Mouse (Mus musculus) embryonic facial prominence, embryonic 13.5 days (tissue): Measurements from ENCODE around the gene Chodl. TPM values are rescaled to one million over a fixed set of nuclear protein-coding genes. Genes with fewer than 3 reads are reported as not detected.

Experiments
- ATAC-seq: fragments of 200-750 bp; cut with Nextera tagmentation; 2 replicates; pipeline ENCODE4 v1.8.0; 2017; ENCODE audit warnings: low read depth; ENCODE audit not compliant: insufficient number of reproducible peaks, insufficient read depth, low FRiP score, low TSS enrichment
- H3K27ac ChIP-seq: fragments of 300-500 bp; sonication (generic); 2 replicates; pipeline ENCODE4 v1.5.1; 2015; ENCODE audit warnings: moderate library complexity, mild to moderate bottlenecking, inconsistent platforms
- H3K27me3 ChIP-seq: fragments of 300-500 bp; sonication (generic); 2 replicates; pipeline ENCODE4 v1.6.1; 2015; ENCODE audit warnings: mild to moderate bottlenecking, inconsistent platforms
- H3K36me3 ChIP-seq: fragments of 300-500 bp; sonication (generic); 2 replicates; pipeline ENCODE4 v1.6.1; 2015; ENCODE audit warnings: mild to moderate bottlenecking, inconsistent platforms
- H3K4me1 ChIP-seq: fragments of 300-500 bp; sonication (generic); 2 replicates; pipeline ENCODE4 v1.6.1; 2015; ENCODE audit warnings: inconsistent platforms
- H3K4me2 ChIP-seq: fragments of 300-500 bp; sonication (generic); 2 replicates; pipeline ENCODE4 v1.6.1; 2015; ENCODE audit warnings: moderate library complexity, mild to moderate bottlenecking, inconsistent platforms
- H3K4me3 ChIP-seq: fragments of 300-500 bp; sonication (generic); 2 replicates; pipeline ENCODE4 v1.5.1; 2015; ENCODE audit warnings: mild to moderate bottlenecking, inconsistent platforms
- H3K9ac ChIP-seq: fragments of 300-500 bp; sonication (generic); 2 replicates; pipeline ENCODE4 v1.6.1; 2015; ENCODE audit warnings: mild to moderate bottlenecking, inconsistent platforms
- H3K9me3 ChIP-seq: fragments of 300-500 bp; sonication (generic); 2 replicates; pipeline ENCODE4 v1.6.1; 2016; ENCODE audit warnings: inconsistent platforms
- whole genome bisulfite sequencing: fragments of 180-500 bp; shearing (Covaris S2); methylation state at CpG from one replicate; pipeline ENCODE4 v1.1.7; 2015; ENCODE audit warnings: mixed read lengths; 5-methylcytosine and 5-hydroxymethylcytosine counted together
- polyA plus RNA-seq: library from polyadenylated mRNA; unstranded; fragments of >200 nt; fragmentation: Nextera tagmentation; extraction: Ambion mirVana; gene quantifications from 2 replicates; pipeline ENCODE4 v1.2.1, GENCODE M21; 2015

Gene Chodl
- 26.0 and 31.5 TPM in 2 replicates for polyA plus RNA-seq

DNA sequence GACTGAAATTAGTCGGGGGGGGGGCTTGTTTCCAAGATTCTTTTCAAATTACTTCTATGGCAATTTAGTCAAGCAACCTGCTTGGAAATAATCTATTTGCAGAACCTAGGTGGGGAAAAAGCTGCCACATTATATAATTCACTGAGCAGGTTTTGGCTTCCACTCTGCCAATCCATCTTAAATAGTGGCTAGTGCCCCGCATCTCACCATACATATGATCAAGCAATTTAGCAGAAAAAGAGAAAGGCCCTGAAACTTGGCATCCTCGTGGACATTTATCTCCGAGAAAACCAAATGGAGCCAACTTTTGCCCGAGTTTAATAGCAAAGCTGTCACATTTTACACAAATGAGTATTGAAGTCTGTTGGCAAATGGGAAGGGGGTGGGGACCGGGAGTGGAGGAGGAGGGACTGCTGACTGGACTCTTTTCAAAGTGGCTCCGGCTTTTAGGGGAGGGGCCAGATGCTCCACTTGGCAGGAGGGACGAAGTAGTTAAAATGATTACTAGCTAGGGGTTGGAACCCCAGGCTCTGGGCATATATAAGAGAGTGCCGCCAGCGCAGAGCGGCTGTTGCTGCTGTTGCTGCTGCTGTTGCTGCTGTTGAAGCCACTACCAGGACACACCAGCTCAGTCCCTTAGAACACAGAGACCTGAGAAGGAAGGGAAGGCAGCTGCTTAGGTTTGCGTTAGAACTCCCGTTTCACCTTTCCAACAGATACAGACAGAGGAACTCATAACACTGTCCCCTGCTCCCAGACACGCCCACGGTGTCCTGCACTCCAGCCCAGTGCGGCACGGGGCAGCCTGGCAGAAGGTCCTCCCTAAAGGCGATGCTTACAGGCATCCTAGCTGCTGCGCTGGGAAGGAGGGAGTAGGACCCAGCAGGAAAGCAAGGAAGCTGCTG, at the start of gene Chodl:
Gene Chodl (plus strand): TSS at position 567 of the 905 bp plus-strand sequence.
- peak; percentile 48; the same call in 1 of the 2 replicates for ATAC-seq
- Histone ChIP-seq H3K4me1 (peaks cover 4% of the 10 kb centered on the region), H3K9ac (peak within 1 kb of the TSS; percentile 65), H3K27ac (no peak within 1 kb of the TSS), H3K36me3 (no peaks in the 10 kb centered on the region), H3K9me3 (no peaks in the 10 kb centered on the region), H3K4me3 (peak within 1 kb of the TSS; percentile 51), H3K4me2 (peak within 1 kb of the TSS; percentile 87), H3K27me3 (peaks cover 13% of the 10 kb centered on the region)
- 14% methylated on average over 19 of the region's 19 CpGs for WGBS

DNA sequence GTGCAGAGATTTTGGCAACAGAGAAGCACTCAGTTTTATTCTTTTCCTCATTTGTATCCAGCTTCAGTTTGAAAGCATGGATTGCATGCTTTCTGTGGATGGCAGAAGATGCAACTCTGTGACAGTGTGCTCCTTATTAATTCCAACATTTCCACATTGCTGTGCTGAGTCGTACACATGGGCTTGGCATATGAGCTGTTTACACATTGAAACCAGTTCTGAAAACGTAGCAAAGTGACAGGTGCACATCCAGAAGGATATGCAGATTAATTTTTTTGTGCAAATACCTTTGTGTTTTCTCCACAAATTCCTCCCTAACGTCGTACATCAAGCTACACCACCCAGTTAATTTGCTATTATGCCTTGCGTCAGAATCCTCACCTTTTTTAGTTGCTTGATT, 8.1 kb upstream of the Chodl start:
- Histone ChIP-seq H3K4me2 (no peak overlapping the region), H3K27me3 (no peaks in the 10 kb centered on the region), H3K4me1 (no peaks in the 10 kb centered on the region), H3K9me3 (no peaks in the 10 kb centered on the region), H3K4me3 (no peak overlapping the region), H3K27ac (no peak overlapping the region), H3K9ac (no peak overlapping the region), H3K36me3 (no peaks in the 10 kb centered on the region)
- ATAC-seq: no peak
- 77% methylated on average over 5 of the region's 5 CpGs for WGBS

DNA sequence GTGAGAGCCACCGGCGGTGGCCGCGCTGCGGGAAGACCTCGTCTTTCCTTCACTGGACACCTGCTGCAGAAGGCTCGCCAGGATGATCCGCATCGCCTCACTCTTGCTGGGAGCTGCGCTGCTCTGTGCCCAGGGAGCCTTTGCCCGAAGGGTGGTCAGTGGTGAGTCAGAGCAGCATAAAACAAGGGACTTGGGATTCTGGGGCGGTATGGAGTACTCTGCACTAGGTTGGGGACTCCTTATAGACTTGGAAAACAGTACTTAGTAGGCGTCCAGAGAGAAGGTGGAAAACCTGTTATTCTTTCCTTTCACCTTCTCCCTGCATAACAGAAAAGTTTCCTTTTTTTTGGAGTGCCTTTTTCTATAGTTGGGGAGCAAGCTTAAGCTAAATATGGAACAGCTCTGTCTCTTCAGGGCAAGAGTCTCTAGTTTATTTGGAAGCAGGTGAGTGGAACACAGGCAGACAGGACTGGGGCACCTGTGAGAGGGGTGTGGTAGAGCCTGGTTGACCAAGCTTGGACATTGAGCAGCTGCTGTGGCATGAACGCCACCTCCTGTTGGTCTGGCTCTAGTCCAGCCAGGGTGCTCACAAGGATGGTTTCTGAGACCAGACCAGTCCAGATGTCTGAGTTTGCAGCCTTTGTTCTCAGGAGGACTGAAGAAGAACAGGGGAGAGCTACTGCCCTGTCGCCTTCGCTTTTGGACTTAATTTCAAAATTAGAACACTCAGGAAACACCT, 708 bp downstream of the Chodl start:
- peak overlapping the region; percentile 51 for H3K4me3 ChIP-seq
- H3K27ac ChIP-seq: no peak overlapping the region
- no peaks in the 10 kb centered on the region for H3K36me3 ChIP-seq
- H3K9me3 ChIP-seq: no peaks in the 10 kb centered on the region
- 10% methylated on average over 16 of the region's 16 CpGs for WGBS
- 0 out of 2 replicates have a peak, but pooled peaks have one; percentile 6 for ATAC-seq
- peaks cover 13% of the 10 kb centered on the region for H3K27me3 ChIP-seq
- peaks cover 4% of the 10 kb centered on the region for H3K4me1 ChIP-seq
- peak overlapping the region; percentile 87 for H3K4me2 ChIP-seq
- peak overlapping the region; percentile 65 for H3K9ac ChIP-seq

DNA sequence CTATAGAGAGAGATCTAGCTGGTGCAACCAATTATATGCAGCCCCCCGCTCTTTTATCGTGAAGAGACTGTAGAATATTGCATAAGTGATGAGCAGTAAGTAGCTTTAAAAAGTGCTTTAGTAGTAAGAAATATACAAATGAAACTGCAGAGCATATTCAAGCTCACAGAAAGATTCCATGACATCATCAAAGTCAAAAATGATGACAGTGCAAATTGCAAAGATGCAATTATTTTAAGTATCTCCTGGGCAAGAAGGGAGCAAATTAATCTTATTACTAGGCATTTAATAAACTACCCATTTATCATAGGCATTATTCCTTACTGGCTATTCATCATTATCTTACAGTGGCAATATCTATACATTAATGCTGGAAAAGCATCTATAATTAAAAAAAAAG, 3.5 kb downstream of the Chodl start:
- Histone ChIP-seq H3K27me3 (peaks cover 13% of the 10 kb centered on the region), H3K4me3 (no peak overlapping the region), H3K27ac (no peak overlapping the region), H3K4me2 (no peak overlapping the region), H3K36me3 (no peaks in the 10 kb centered on the region), H3K4me1 (peaks cover 4% of the 10 kb centered on the region), H3K9me3 (no peaks in the 10 kb centered on the region), H3K9ac (no peak overlapping the region)
- no peak for ATAC-seq
- WGBS: 85% methylated on average over 2 of the region's 2 CpGs

DNA sequence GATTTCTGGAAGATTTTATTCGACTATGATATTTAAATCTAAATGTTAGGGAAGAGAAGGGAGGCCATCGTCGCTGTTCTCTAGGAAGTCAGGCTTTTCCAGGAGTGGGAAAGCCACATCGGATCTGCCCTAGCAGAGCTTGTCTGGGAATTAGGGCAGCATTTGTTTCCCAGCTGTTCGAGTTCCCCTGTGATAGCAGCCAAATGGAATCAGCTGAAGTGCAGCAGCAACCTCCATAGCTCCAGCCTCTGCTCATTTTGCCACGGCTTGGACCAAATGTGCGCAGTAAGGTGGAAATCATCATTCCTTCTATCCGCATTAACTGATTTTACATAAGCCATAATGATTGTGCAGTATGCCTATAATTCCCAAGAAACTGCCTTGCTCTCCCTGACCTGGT, 7.0 kb downstream of the Chodl start:
- H3K27ac ChIP-seq: no peak overlapping the region
- WGBS: 70% methylated on average over 8 of the region's 8 CpGs
- no peaks in the 10 kb centered on the region for H3K27me3 ChIP-seq
- H3K9ac ChIP-seq: no peak overlapping the region
- H3K9me3 ChIP-seq: peaks cover 9% of the 10 kb centered on the region; the same call in 1 of the 2 replicates
- no peaks in the 10 kb centered on the region for H3K4me1 ChIP-seq
- no peak for ATAC-seq
- H3K36me3 ChIP-seq: no peaks in the 10 kb centered on the region
- H3K4me3 ChIP-seq: no peak overlapping the region
- no peak overlapping the region for H3K4me2 ChIP-seq

DNA sequence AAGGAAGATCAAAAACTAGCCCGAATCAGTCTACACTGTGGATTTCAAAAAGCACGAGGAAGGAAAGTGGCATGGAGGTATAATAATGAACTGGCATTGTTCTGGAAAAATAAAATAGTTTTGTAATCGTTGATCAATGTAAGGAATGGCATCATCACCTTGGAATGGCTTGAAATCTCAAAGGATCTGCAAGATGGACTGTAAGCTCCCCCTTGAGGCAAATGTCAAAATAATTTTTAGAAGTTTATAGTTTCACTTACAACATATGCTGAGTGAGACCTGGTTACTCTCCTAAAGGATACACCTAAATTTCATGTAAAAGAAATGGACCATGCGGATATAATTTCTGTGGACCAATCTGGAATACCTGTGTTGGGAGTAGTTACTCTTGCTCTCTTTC, 19.6 kb downstream of the Chodl start:
- Histone ChIP-seq H3K9ac (no peak overlapping the region), H3K4me3 (no peak overlapping the region), H3K27me3 (no peaks in the 10 kb centered on the region), H3K9me3 (no peaks in the 10 kb centered on the region), H3K4me1 (no peaks in the 10 kb centered on the region), H3K4me2 (no peak overlapping the region), H3K27ac (no peak overlapping the region), H3K36me3 (no peaks in the 10 kb centered on the region)
- 73% methylated on average over 4 of the region's 4 CpGs for WGBS
- ATAC-seq: no peak

DNA sequence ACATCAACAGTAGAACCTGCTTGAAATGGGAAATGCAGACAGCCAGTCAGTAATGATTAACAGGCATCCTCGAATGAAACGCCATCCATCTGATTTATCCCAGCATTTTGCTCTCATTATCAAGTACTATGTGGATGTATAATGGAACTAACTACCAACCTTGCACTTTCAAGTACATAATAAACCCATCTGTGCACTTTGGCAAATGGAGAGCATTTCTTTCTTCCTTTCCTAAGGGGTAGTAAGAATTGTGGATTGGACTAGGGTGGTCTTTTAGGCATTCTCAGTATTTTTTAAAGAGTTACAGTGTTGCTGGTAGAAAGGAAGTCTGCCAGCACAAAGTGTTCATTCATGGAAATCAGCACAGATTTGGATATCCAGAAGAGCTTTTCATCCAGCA, 26.7 kb downstream of the Chodl start:
- H3K36me3 ChIP-seq: no peaks in the 10 kb centered on the region
- H3K27me3 ChIP-seq: no peaks in the 10 kb centered on the region
- no peaks in the 10 kb centered on the region for H3K9me3 ChIP-seq
- WGBS: 63% methylated on average over 2 of the region's 2 CpGs
- H3K27ac ChIP-seq: no peak overlapping the region
- H3K4me3 ChIP-seq: no peak overlapping the region
- no peak overlapping the region for H3K9ac ChIP-seq
- no peak overlapping the region for H3K4me2 ChIP-seq
- no peak for ATAC-seq
- H3K4me1 ChIP-seq: no peaks in the 10 kb centered on the region

DNA sequence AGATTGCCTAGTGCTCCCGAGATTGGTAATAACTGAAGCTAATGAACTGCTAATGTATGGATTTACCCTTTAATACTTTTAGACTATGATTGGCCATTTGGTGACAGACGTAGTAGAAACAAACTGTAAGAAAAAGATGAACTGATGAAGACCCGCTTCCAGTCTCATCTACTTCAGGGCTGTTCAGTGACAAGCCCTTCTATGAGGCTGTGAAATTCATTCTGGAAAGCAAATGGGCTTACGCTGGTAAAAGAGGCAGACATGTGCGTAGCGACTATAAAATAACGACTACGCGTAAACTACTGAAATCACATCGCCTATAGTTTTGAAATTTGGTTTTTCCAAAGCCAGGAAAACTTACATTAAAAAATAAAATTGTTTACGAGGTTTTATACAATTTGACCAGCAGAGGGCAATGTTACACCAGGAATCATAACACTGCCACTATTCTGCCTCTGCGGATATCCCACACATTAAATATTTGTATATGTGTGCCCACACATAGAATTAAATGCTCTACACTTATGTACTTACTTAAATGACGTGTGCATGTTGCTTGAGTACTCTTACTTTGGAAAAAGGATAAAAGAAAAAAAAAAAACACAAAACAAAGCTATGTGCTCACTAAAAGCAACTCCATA, 38.5 kb downstream of the Chodl start:
- no peak overlapping the region for H3K4me3 ChIP-seq
- 36% methylated on average over 13 of the region's 13 CpGs for WGBS
- H3K4me1 ChIP-seq: no peaks in the 10 kb centered on the region
- no peak overlapping the region for H3K9ac ChIP-seq
- H3K36me3 ChIP-seq: no peaks in the 10 kb centered on the region
- H3K27ac ChIP-seq: no peak overlapping the region
- ATAC-seq: no peak
- H3K9me3 ChIP-seq: no peaks in the 10 kb centered on the region
- H3K27me3 ChIP-seq: no peaks in the 10 kb centered on the region
- H3K4me2 ChIP-seq: 0 out of 2 replicates have a peak overlapping the region, but pooled peaks have one; percentile 16

DNA sequence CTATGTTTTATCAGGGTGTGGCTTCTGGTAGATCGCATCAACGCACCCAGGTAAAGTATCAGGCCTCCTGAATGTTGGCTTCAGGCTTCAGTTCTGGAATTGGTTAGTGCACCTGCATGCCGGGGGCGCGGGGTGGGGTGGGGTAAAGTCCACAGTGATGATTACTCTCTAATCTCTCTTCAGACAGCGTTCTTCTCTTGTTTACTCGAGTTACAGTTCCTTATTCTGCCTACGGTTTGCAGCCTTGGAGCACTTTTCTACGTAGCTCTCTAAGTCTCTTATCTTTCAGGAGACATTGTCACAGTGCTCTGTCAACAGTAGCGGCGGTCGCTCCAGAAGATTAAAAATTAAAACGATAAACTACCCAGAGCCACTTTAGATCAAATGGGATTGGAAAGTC, 43.4 kb downstream of the Chodl start:
- WGBS: 83% methylated on average over 13 of the region's 13 CpGs
- ATAC-seq: no peak
- H3K9ac ChIP-seq: no peak overlapping the region

DNA sequence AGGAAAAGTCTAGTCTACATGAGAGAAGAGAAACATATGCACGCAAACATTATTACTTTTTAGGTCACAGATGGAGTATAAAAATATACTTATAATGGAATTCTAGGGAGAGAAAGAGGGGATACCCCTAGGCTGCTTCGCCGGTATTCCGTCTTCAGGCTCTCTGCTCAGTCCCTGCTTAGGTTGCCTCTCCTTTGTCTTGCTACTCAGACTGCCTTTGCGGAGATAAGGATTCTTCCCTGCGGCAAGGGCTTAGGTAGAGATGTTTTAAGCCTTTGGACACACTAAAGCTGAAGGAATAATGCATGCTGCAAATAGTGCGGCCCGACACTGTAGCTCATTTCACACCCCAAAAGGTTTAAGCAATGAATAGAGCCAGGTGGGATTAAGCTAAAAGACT, 45.6 kb downstream of the Chodl start:
- Histone ChIP-seq H3K4me3 (no peak overlapping the region), H3K27me3 (no peaks in the 10 kb centered on the region), H3K9ac (no peak overlapping the region), H3K36me3 (no peaks in the 10 kb centered on the region), H3K27ac (no peak overlapping the region), H3K4me2 (no peak overlapping the region), H3K9me3 (no peaks in the 10 kb centered on the region), H3K4me1 (no peaks in the 10 kb centered on the region)
- 58% methylated on average over 8 of the region's 8 CpGs for WGBS
- ATAC-seq: no peak

More for the DNA sequence above, 43.4 kb downstream of the Chodl start:
- Histone ChIP-seq H3K27ac (no peak overlapping the region), H3K4me1 (no peaks in the 10 kb centered on the region), H3K36me3 (no peaks in the 10 kb centered on the region), H3K4me2 (no peak overlapping the region), H3K4me3 (no peak overlapping the region), H3K27me3 (no peaks in the 10 kb centered on the region), H3K9me3 (no peaks in the 10 kb centered on the region)
